Mouse (Mus musculus) central nervous system, embryonic 18 days (tissue): ENCODE measurements around the gene Rnf213. TPM values are rescaled to one million over a fixed set of nuclear protein-coding genes. Genes with fewer than 3 reads are reported as not detected.

ENCODE experiments used
- polyA plus RNA-seq: library from polyadenylated mRNA; depleted of rRNA; stranded (reverse); fragments of >200 nt; gene quantifications from 2 replicates; pipeline ENCODE4 v1.2.3, GENCODE M21; 2012; rRNA removed

Gene Rnf213
- 4.7 and 7.3 TPM in 2 replicates for polyA plus RNA-seq

GRCm38 (mm10) chr11:119392800-119393482 is at the start of gene Rnf213:
Gene Rnf213, plus strand, starts transcription at chr11:119393100.

GRCm38 (mm10) chr11:119355443-119356385 is 37.2 kb upstream of the Rnf213 start, which contains the start of the genes Sgsh and Slc26a11:
Gene Sgsh, minus strand, starts transcription at chr11:119355536.
Gene Slc26a11, plus strand, starts transcription at chr11:119355557.

GRCm38 (mm10) chr11:119490861-119491689 is 98.2 kb downstream of the Rnf213 start, which contains the start of gene Endov:
Gene Endov, plus strand, starts transcription at chr11:119491347.

Other genes starting within 250 kb of the Rnf213 start
- gene Tbc1d16, start 164.6 kb upstream of the Rnf213 start, polyA plus RNA-seq, result 83.6 and 90.9 TPM in 2 replicates
- 11.4 and 12.5 TPM in 2 replicates for gene Ccdc40, start 164.5 kb upstream of the Rnf213 start, polyA plus RNA-seq
- gene Gaa, start 125.2 kb upstream of the Rnf213 start, polyA plus RNA-seq, result 109 and 111 TPM in 2 replicates
- 172 TPM in 2 replicates for gene Eif4a3, start 93.0 kb upstream of the Rnf213 start, polyA plus RNA-seq
- gene Card14, start 85.3 kb upstream of the Rnf213 start, polyA plus RNA-seq, result 0.51 and 0.65 TPM in 2 replicates
- 2.5 and 2.6 TPM in 2 replicates for gene Sgsh, start 37.6 kb upstream of the Rnf213 start, polyA plus RNA-seq
- gene Slc26a11, start 37.5 kb upstream of the Rnf213 start, polyA plus RNA-seq, result 5.3 and 6.9 TPM in 2 replicates
- 20.5 and 21.3 TPM in 2 replicates for gene Endov, start 98.2 kb downstream of the Rnf213 start, polyA plus RNA-seq
- 8.5 and 8.8 TPM in 2 replicates for gene Nptx1, start 154.7 kb downstream of the Rnf213 start, polyA plus RNA-seq
- gene Rptor, start 209.8 kb downstream of the Rnf213 start, polyA plus RNA-seq, result 22.1 and 22.3 TPM in 2 replicates